Mouse (Mus musculus) erythroblast, embryonic 14.5 days (primary cell): Measurements from ENCODE around the gene Caskin2. TPM values are rescaled to one million over a fixed set of nuclear protein-coding genes. Genes with fewer than 3 reads are reported as not detected.
"Not testable (repeated sequence)": the region's sequence is repeated elsewhere in the genome, so short reads cannot be mapped to it uniquely, and the experiment has no call there.

ENCODE experiments used
- H3K27me3 ChIP-seq: 2 replicates; pipeline ENCODE4 v1.6.1; 2012; ENCODE audit warnings: inconsistent platforms; ENCODE audit not compliant: control insufficient read depth
- H3K36me3 ChIP-seq: 2 replicates; pipeline ENCODE4 v1.6.1; 2012; ENCODE audit warnings: mild to moderate bottlenecking, inconsistent platforms; ENCODE audit not compliant: control insufficient read depth
- H3K4me1 ChIP-seq: 2 replicates; pipeline ENCODE4 v1.6.1; 2012; ENCODE audit warnings: inconsistent platforms; ENCODE audit not compliant: control insufficient read depth
- H3K4me3 ChIP-seq: replicated peaks from 2 replicates; pipeline ENCODE3; 2012; ENCODE audit warnings: moderate library complexity, mild to moderate bottlenecking, inconsistent platforms
- H3K9me3 ChIP-seq: 2 replicates; pipeline ENCODE4 v1.6.1; 2012; ENCODE audit warnings: low read length, inconsistent platforms, mixed read lengths; ENCODE audit not compliant: control insufficient read depth
- GATA1 ChIP-seq: IDR thresholded peaks from 2 replicates; pipeline ENCODE4 v1.6.1; 2012; ENCODE audit warnings: low read length, inconsistent platforms, mixed read lengths
- TAL1 ChIP-seq: IDR thresholded peaks from 3 replicates; pipeline ENCODE4 v1.6.1; 2012; ENCODE audit warnings: low read length, inconsistent platforms, mixed read lengths
- polyA plus RNA-seq: library from polyadenylated mRNA; stranded (reverse); fragments of >175 nt; gene quantifications from 2 replicates; pipeline ENCODE4 v1.2.3, GENCODE M21; 2012

The Caskin2 gene
- polyA plus RNA-seq, 1 experiment = 10.9 TPM

GRCm38 (mm10) chr11:115764698-115765097 lies 48.7 kb downstream of the Caskin2 start:
- no peak for TF ChIP-seq TAL1
- H3K27me3 ChIP-seq = no peaks in the 10 kb centered on the region
- peaks cover 49% of the 10 kb centered on the region for H3K4me1 ChIP-seq
- no peaks in the 10 kb centered on the region for H3K9me3 ChIP-seq
- H3K36me3 ChIP-seq = peaks cover 17% of the 10 kb centered on the region
- H3K4me3 ChIP-seq = peak overlapping the region; percentile 73

GRCm38 (mm10) chr11:115762176-115762575 lies 51.3 kb downstream of the Caskin2 start:
- peaks cover 28% of the 10 kb centered on the region for H3K4me1 ChIP-seq
- H3K4me3 ChIP-seq, H3K9me3 ChIP-seq, H3K36me3 ChIP-seq, H3K27me3 ChIP-seq: not testable (repeated sequence)

GRCm38 (mm10) chr11:115753485-115753884 lies 60.0 kb downstream of the Caskin2 start:
- H3K9me3 ChIP-seq = no peaks in the 10 kb centered on the region
- TF ChIP-seq TAL1 = no peak
- TF ChIP-seq GATA1 = no peak
- H3K4me3 ChIP-seq = no peak overlapping the region
- no peaks in the 10 kb centered on the region for H3K4me1 ChIP-seq
- H3K27me3 ChIP-seq = peaks cover 11% of the 10 kb centered on the region
- H3K36me3 ChIP-seq = no peaks in the 10 kb centered on the region

DNA sequence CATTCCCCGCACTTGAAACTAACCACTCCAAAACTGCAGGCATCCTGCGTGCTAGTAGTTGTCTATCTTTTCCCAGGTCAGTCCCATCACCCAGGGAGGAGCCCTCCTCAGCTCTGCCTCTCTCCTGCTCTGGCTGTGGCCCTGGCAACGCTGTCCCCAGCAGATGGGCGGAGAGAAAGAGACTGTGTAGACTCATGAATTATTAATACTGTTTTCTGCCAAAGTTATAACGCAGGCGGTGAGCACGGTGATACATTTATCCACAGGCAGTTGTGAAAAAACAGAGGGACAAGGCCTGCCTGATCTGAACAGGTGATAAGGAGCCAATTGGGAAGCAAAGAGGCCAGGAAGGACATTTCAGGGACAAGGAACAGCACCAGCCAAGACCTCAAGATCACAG lies 60.8 kb downstream of the Caskin2 start:
- H3K27me3 ChIP-seq = peaks cover 18% of the 10 kb centered on the region
- H3K9me3 ChIP-seq = no peaks in the 10 kb centered on the region
- H3K4me1 ChIP-seq = peaks cover under 1% of the 10 kb centered on the region; the same call in 1 of the 2 replicates
- H3K36me3 ChIP-seq = no peaks in the 10 kb centered on the region
- 0 out of 2 replicates have a peak, but pooled peaks have one; percentile 10 for TF ChIP-seq GATA1
- TF ChIP-seq TAL1 = no peak
- H3K4me3 ChIP-seq = no peak overlapping the region

- no peak overlapping the region for H3K4me3 ChIP-seq
- H3K4me1 ChIP-seq = peaks cover 7% of the 10 kb centered on the region
- no peaks in the 10 kb centered on the region for H3K36me3 ChIP-seq
- H3K9me3 ChIP-seq = no peaks in the 10 kb centered on the region
- H3K27me3 ChIP-seq = peaks cover 21% of the 10 kb centered on the region
- TF ChIP-seq GATA1 = no peak
- no peak for TF ChIP-seq TAL1
Measured at GRCm38 (mm10) chr11:115751725-115752124, 61.7 kb downstream of the Caskin2 start.

DNA sequence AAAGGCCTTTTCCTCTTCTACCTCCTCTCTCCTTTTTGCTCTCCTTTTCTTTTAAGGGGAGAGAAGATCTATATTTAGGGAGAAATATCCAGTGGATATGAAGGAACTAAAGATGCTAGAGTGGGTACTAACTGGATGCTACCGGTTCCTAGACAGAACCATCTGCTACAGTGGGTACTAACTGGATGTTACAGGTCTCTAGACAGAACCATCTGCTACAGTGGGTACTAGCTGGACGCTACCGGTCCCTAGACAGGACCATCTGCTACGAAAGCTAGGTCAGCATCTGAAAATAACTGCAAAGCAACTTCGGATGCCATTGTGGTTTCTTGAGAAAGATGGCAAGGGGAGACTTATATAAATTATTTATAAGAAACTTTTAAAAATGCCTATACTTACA lies 63.6 kb downstream of the Caskin2 start:
- no peak overlapping the region for H3K4me3 ChIP-seq
- H3K27me3 ChIP-seq = peaks cover 23% of the 10 kb centered on the region
- peaks cover 10% of the 10 kb centered on the region for H3K4me1 ChIP-seq
- H3K9me3 ChIP-seq = no peaks in the 10 kb centered on the region
- no peak for TF ChIP-seq TAL1
- no peak for TF ChIP-seq GATA1
- H3K36me3 ChIP-seq = no peaks in the 10 kb centered on the region

Other genes starting within 250 kb of the Caskin2 start
- 2.8 and 4.0 TPM in 2 replicates for gene Nup85, start 249.2 kb downstream of the Caskin2 start, polyA plus RNA-seq
- 5.1 and 6.7 TPM in 2 replicates for gene Mrps7, start 209.7 kb downstream of the Caskin2 start, polyA plus RNA-seq
- gene Gga3, start 209.6 kb downstream of the Caskin2 start, polyA plus RNA-seq = 0.78 and 0.93 TPM in 2 replicates
- 3.6 and 4.8 TPM in 2 replicates for gene Mif4gd, start 200.7 kb downstream of the Caskin2 start, polyA plus RNA-seq
- 0.99 and 1.3 TPM in 2 replicates for gene Slc25a19, start 185.3 kb downstream of the Caskin2 start, polyA plus RNA-seq
- 3.4 and 3.8 TPM in 2 replicates for gene Grb2, start 105.0 kb downstream of the Caskin2 start, polyA plus RNA-seq
- 6.1 and 6.3 TPM in 2 replicates for gene Tmem94, start 48.2 kb downstream of the Caskin2 start, polyA plus RNA-seq
- gene Tsen54, start 1.1 kb upstream of the Caskin2 start, polyA plus RNA-seq = 3.4 and 4.5 TPM in 2 replicates
- 2.1 and 2.3 TPM in 2 replicates for gene Llgl2, start 10.4 kb upstream of the Caskin2 start, polyA plus RNA-seq
- gene Myo15b, start 44.8 kb upstream of the Caskin2 start, polyA plus RNA-seq = not detected in 2 replicates
- 2.1 and 3.2 TPM in 2 replicates for gene Smim5, start 86.3 kb upstream of the Caskin2 start, polyA plus RNA-seq
- gene Smim6, start 98.4 kb upstream of the Caskin2 start, polyA plus RNA-seq = 0.09 and 0.28 TPM in 2 replicates
- 3.0 and 3.7 TPM in 2 replicates for gene Sap30bp, start 119.6 kb upstream of the Caskin2 start, polyA plus RNA-seq
- 1.4 and 2.3 TPM in 2 replicates for gene Recql5, start 119.8 kb upstream of the Caskin2 start, polyA plus RNA-seq
- 0.01 TPM in 1 of 2 replicates, not detected in the other for gene Itgb4, start 161.1 kb upstream of the Caskin2 start, polyA plus RNA-seq
- gene Galk1, start 199.1 kb upstream of the Caskin2 start, polyA plus RNA-seq = 1.5 and 1.9 TPM in 2 replicates
- gene H3f3b, start 214.3 kb upstream of the Caskin2 start, polyA plus RNA-seq = 117 and 150 TPM in 2 replicates
- 3.6 and 3.8 TPM in 2 replicates for gene Unk, start 216.7 kb upstream of the Caskin2 start, polyA plus RNA-seq